Mouse (Mus musculus) limb, embryonic 10.5 days (tissue): ENCODE results near the gene Rsph6a. TPM values are rescaled to one million over a fixed set of nuclear protein-coding genes. Genes with fewer than 3 reads are reported as not detected.
A peak's percentile ranks its signal among the peaks of the same experiment; 100 is the strongest.

Experiments
- DNase-seq: peaks from one replicate; pipeline ENCODE4 v3.0.0-alpha.2; 2017; ENCODE audit warnings: low spot score
- H3K27ac ChIP-seq: fragments of 300-500 bp; sonication (generic); 2 replicates; pipeline ENCODE4 v1.5.1; 2016; ENCODE audit warnings: mild to moderate bottlenecking
- H3K27me3 ChIP-seq: fragments of 300-500 bp; sonication (generic); 2 replicates; pipeline ENCODE4 v1.6.1; 2016; ENCODE audit warnings: low read depth, mild to moderate bottlenecking; ENCODE audit not compliant: poor library complexity, severe bottlenecking
- H3K36me3 ChIP-seq: fragments of 300-500 bp; sonication (generic); 2 replicates; pipeline ENCODE4 v1.6.1; 2016; ENCODE audit warnings: mild to moderate bottlenecking, moderate library complexity
- H3K4me1 ChIP-seq: fragments of 300-500 bp; sonication (generic); 2 replicates; pipeline ENCODE4 v1.6.1; 2016
- H3K4me3 ChIP-seq: fragments of 300-500 bp; sonication (generic); 2 replicates; pipeline ENCODE4 v1.5.1; 2016; ENCODE audit warnings: mild to moderate bottlenecking, moderate library complexity
- H3K9me3 ChIP-seq: fragments of 300-500 bp; sonication (generic); replicated peaks from 2 replicates; pipeline ENCODE4 v1.6.1; 2016; ENCODE audit warnings: mild to moderate bottlenecking
- WGBS: fragments of 180-500 bp; shearing (Covaris S2); methylation state at CpG from one replicate; pipeline ENCODE4 v1.1.7; 2016; 5-methylcytosine and 5-hydroxymethylcytosine counted together
- polyA plus RNA-seq: library from polyadenylated mRNA; unstranded; fragments of >200 nt; fragmentation: Nextera tagmentation; extraction: Ambion mirVana; gene quantifications from 2 replicates; pipeline ENCODE4 v1.2.1, GENCODE M21; 2016

Gene Rsph6a
- not detected in 2 replicates for polyA plus RNA-seq

DNA sequence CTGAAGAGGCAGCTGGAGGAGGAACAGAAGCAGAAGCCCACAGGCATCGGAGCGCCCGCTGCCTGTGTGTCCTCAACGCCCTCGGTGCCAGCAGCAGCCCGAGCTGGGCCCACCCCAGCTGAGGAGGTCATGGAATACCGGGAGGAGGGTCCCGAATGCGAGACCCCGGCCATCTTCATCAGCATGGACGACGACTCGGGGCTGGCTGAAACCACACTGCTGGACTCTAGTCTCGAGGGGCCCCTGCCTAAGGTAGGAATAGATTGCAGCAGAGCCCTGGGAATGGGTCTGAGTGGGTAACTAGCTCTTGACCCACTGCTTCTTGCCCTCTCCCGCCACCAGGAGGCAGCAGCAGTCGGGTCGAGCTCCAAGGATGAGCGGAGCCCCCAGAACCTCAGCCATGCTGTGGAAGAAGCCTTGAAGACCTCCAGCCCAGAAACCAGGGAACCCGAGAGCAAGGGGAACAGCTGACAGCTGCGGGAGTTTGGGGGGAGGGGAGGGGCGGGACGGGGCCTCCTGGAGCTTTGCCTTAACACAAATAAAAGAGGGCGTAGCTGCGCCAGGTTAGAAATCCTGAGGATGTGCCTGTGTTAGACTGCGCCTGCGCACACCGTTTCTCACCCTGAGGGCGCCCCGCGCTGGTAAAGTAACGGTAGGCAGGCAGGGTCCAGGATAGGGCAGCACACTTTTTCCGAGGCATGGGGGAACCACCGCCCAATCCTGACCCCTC lies at the start of gene Rsph6a:
Gene Rsph6a, plus strand, starts transcription at position 644 of the 730 bp plus-strand sequence.
- Histone ChIP-seq H3K27ac (0 out of 2 replicates have a peak within 1 kb of the TSS, but pooled peaks have one; percentile 27), H3K9me3 (no peaks in the 10 kb centered on the region), H3K4me3 (peak within 1 kb of the TSS; percentile 37), H3K36me3 (peaks cover 72% of the 10 kb centered on the region), H3K27me3 (no peaks in the 10 kb centered on the region), H3K4me1 (peaks cover 11% of the 10 kb centered on the region)
- 26% methylated on average over 33 of the region's 33 CpGs for WGBS
- DNase-seq = peak; percentile 82

DNA sequence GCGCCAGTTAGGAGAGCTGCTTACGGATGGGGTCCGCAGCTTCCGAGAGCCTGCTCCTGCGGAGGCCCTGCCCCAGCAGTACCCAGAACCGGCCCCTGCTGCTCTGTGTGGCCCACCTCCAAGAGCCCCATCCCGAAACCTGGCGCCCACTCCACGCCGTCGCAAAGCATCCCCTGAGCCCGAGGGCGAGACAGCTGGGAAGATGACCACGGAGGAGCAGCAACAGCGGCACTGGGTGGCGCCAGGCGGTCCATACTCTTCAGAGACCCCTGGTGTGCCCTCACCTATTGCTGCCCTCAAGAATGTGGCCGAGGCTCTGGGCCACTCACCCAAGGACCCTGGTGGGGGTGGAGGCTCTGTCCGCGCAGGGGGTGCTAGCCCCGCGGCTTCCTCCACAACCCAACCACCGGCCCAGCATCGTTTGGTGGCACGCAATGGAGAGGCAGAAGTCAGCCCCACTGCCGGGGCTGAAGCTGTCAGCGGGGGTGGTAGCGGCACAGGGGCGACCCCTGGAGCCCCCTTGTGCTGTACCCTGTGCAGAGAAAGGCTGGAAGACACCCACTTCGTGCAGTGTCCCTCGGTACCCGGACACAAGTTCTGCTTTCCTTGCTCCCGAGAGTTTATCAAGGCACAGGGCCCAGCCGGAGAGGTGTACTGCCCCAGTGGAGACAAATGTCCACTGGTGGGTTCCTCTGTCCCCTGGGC lies 48.9 kb upstream of the Rsph6a start:
- Histone ChIP-seq H3K4me3 (peak overlapping the region; percentile 94), H3K27me3 (no peaks in the 10 kb centered on the region), H3K9me3 (no peaks in the 10 kb centered on the region), H3K27ac (no peak overlapping the region), H3K4me1 (peaks cover 69% of the 10 kb centered on the region), H3K36me3 (peaks cover 34% of the 10 kb centered on the region)
- WGBS = 83% methylated on average over 34 of the region's 34 CpGs
- DNase-seq = peak; percentile 31

DNA sequence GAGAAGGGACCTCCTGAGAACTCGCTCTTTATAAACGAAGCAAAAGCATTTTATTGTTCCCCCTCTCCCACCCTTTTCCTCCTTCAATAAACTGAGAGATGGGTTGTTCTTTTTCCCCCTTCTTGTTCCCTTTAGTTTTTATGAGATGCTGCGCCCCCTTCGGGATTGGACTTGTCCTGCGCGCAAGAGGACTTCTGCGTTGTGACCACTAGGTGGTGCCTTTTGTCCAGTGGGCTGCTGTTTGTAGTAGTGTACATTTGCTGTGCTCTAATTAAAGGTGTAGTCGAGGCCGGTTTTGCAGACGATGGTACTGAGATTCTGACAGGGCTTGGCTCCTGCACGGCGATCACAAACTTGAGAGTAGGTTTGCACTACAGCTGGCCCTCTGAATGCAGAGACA lies 48.0 kb upstream of the Rsph6a start:
- H3K4me1 ChIP-seq = peaks cover 60% of the 10 kb centered on the region
- 11% methylated on average over 12 of the region's 12 CpGs for WGBS

DNA sequence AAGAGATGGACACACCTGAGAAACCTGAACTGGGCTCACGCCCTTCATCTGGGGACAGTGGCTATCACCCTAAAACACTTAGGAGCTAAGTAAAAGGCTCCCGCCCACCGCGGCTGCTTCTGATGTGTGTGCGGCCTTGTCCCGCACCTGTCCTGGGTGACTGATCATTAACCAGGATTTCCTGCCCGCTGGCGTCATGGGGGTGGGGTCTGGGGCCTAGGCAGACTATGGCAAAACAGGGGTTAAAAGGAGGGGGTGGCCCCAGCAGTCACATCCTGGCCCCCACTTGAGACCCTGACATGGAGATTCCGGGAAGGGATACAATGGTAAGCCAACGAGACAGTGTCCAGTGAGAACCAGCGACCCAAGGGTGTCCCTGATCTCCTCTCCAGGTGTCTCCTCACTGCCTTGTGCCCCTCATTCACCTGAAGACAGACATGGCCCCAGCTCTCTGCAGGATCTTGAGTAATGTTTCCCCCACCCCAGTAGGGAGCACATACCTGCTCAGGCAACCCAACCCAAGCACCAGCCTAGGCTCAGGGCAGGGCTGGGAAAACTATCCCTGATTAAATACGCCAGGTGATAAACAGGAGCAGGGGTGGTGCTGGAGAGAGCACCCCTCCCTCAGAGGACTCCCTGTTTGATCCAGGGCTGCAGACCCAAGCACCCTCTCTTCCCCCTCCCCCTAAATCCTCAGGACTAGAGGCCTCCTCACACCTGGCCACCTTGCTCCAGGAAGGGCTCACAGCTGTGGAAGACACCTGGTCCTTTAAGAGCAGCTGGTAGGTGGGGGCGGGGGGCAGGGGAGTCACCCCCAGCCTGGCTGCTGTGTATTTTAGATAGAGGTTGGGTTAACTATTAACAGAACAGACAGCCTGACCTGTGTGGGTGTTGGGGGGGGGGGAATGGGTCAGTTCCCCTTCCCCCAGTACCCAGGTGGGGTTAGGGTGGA lies 47.2 kb upstream of the Rsph6a start:
- WGBS = 79% methylated on average over 13 of the region's 13 CpGs
- H3K9me3 ChIP-seq = no peaks in the 10 kb centered on the region
- 0 out of 2 replicates have a peak overlapping the region, but pooled peaks have one; percentile 14 for H3K27ac ChIP-seq
- H3K27me3 ChIP-seq = no peaks in the 10 kb centered on the region
- DNase-seq = peak; percentile 29
- peaks cover 60% of the 10 kb centered on the region for H3K4me1 ChIP-seq
- H3K4me3 ChIP-seq = peak overlapping the region; percentile 94; the same call in 1 of the 2 replicates
- peaks cover 34% of the 10 kb centered on the region for H3K36me3 ChIP-seq

More for the DNA sequence above, 48.0 kb upstream of the Rsph6a start:
- DNase-seq = peak; percentile 80
- peaks cover 34% of the 10 kb centered on the region for H3K36me3 ChIP-seq
- H3K4me3 ChIP-seq = peak overlapping the region; percentile 94
- H3K27me3 ChIP-seq = no peaks in the 10 kb centered on the region
- no peak overlapping the region for H3K27ac ChIP-seq
- no peaks in the 10 kb centered on the region for H3K9me3 ChIP-seq

DNA sequence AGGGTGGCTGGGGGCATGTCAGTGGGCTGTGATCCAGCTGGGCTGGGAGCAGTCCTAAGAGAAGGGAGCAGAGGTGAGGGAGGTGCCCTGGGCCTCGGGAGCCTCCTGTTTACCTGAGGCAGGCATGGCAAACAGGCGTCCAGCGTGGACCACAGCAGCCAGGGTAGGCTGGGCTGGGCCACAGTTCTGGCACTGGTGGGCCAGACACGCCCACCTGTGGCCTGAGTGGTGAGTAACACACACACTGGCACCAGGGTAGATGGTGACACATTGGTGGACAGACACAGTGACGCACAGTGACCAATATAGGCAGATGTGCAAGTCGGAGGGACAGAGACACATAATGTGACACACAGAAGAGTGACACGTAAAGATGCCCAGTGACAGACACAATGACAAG lies 43.9 kb upstream of the Rsph6a start:
- Histone ChIP-seq H3K4me3 (no peak overlapping the region), H3K9me3 (no peaks in the 10 kb centered on the region), H3K36me3 (peaks cover 26% of the 10 kb centered on the region), H3K27ac (no peak overlapping the region), H3K27me3 (no peaks in the 10 kb centered on the region), H3K4me1 (peaks cover 48% of the 10 kb centered on the region)
- DNase-seq = peak; percentile 28
- whole genome bisulfite sequencing = 87% methylated on average over 7 of the region's 7 CpGs

DNA sequence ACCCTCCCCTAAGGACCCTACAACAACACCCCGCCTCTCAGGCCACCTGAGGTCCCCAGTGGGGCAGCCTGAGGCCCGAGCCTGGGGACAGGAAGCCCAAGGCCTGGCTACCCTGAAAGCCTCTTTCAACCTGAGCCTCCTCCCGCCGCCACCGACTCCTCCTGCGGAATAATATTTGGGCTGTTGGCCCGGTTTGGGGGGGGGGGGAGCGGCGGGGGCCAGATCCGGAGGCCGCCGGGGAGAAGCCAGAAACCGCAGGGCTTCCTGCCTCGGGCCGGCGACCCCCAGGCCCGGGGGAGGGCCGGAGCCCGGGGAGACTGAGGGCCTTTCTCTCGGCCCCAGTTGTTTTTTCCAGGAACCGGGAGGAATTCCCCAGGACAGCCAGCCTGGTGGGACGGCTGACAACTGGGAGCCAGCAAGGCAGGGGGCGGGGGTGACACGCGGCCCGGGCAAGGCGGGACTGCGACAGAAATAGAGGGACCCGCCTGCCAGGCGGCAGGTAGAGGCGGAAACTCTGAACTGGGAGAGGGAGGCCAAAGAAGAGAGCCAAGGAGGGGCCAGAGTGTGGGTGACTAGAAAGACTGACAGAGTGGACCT lies 42.4 kb upstream of the Rsph6a start:
- Histone ChIP-seq H3K27ac (peak overlapping the region; percentile 84), H3K9me3 (no peaks in the 10 kb centered on the region), H3K36me3 (peaks cover 10% of the 10 kb centered on the region), H3K27me3 (no peaks in the 10 kb centered on the region), H3K4me1 (peaks cover 33% of the 10 kb centered on the region), H3K4me3 (peak overlapping the region; percentile 54)
- peak; percentile 64 for DNase-seq
- WGBS = 3% methylated on average over 31 of the region's 31 CpGs

DNA sequence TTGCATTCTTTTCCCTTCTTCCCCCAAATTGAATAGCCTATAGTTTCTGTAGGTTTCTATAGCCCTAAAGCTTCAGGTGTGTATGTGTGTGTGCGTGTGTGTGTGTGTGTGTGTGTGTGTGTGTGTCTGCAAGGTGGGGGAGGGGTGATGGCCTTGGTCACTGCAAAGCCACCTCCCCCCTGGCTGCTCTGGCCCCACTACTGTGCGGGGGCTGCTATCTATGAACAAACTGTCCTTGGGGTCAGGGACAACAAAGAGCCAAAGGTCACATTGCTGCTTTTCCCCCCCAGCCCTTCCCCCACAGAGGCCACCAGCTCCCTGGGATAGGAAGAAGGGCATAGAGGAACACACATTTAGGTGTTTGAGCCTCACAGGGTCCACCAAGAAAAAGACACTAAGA lies 41.6 kb upstream of the Rsph6a start:
- peak overlapping the region; percentile 3; the same call in 1 of the 2 replicates for H3K27ac ChIP-seq
- peaks cover 3% of the 10 kb centered on the region; the same call in 1 of the 2 replicates for H3K36me3 ChIP-seq

DNA sequence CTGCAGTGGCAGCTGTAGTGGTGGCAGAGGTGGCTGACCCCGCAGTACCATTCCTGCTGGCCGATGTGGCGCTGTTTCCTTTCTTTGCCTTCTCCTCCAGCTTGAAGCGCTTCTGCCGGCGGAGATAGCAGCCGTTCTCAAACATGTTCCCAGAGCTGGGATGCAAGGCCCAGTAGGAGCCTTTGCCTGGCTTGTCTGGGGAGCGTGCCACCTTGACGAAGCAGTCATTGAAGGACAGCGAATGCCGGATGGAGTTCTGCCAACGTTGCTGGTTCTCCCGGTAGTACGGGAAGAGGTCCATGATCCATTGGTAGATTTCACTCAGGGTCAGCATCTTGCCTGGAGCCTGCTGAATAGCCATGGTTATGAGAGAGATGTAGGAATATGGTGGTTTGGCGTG lies 40.0 kb upstream of the Rsph6a start:
- no peak for DNase-seq
- 62% methylated on average over 15 of the region's 15 CpGs for WGBS
- Histone ChIP-seq H3K27me3 (0 out of 2 replicates have a peak, but pooled peaks cover 2% of the 10 kb centered on the region), H3K4me3 (no peak overlapping the region), H3K4me1 (peaks cover 23% of the 10 kb centered on the region), H3K27ac (no peak overlapping the region), H3K36me3 (no peaks in the 10 kb centered on the region), H3K9me3 (no peaks in the 10 kb centered on the region)

More for the DNA sequence above, 41.6 kb upstream of the Rsph6a start:
- Histone ChIP-seq H3K4me3 (peak overlapping the region; percentile 54; the same call in 1 of the 2 replicates), H3K4me1 (peaks cover 25% of the 10 kb centered on the region), H3K9me3 (no peaks in the 10 kb centered on the region), H3K27me3 (no peaks in the 10 kb centered on the region)
- WGBS = 37% methylated on average over 2 of the region's 2 CpGs
- DNase-seq = no peak

DNA sequence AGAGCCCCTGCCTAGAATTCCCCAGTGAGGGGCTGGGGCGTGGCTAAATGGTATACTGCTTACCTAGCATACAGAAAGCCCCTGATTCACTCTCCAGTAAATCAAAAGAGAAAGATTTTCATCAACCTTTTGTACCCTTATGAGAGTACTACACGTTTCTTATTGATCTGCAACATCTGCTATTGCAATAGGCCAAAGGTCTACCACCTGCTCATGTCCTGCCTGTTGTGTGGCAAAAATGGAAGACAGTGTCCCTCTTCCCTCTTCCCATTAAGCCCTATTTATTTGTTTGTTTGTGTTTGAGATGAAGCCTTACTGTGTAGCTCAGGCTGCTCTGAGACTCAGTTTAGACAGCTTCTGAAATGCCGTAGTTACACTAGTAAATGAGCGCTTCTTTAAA lies 38.4 kb upstream of the Rsph6a start:
- H3K27ac ChIP-seq = no peak overlapping the region
- H3K27me3 ChIP-seq = peaks cover 18% of the 10 kb centered on the region
- H3K4me3 ChIP-seq = no peak overlapping the region
- H3K36me3 ChIP-seq = no peaks in the 10 kb centered on the region
- 93% methylated on average over 4 of the region's 4 CpGs for WGBS
- DNase-seq = no peak
- H3K9me3 ChIP-seq = no peaks in the 10 kb centered on the region
- H3K4me1 ChIP-seq = peaks cover 27% of the 10 kb centered on the region

DNA sequence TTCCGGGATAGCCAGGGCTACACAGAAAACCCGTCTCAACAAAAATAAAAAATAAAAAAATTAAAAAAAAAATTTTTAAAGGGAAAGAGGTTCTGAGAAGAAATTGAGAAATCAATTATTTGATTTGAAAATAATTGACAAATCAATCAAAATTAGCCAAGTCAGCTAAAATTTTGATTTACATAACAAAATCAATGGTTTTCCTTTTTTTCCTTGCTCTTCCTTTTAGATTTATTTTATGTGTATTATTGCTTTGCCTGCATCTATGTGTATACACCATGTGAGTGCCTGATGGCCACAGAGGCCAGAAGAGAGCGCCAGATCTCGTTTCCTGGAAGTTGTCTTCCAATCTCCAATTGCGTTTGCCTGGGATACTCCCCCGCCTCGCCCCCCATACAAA lies 36.6 kb upstream of the Rsph6a start:
- Histone ChIP-seq H3K4me1 (peaks cover 12% of the 10 kb centered on the region), H3K27me3 (peaks cover 36% of the 10 kb centered on the region), H3K4me3 (no peak overlapping the region), H3K36me3 (no peaks in the 10 kb centered on the region), H3K27ac (no peak overlapping the region), H3K9me3 (no peaks in the 10 kb centered on the region; the same call in 1 of the 2 replicates)
- no peak for DNase-seq
- WGBS = 88% methylated on average over 7 of the region's 7 CpGs

DNA sequence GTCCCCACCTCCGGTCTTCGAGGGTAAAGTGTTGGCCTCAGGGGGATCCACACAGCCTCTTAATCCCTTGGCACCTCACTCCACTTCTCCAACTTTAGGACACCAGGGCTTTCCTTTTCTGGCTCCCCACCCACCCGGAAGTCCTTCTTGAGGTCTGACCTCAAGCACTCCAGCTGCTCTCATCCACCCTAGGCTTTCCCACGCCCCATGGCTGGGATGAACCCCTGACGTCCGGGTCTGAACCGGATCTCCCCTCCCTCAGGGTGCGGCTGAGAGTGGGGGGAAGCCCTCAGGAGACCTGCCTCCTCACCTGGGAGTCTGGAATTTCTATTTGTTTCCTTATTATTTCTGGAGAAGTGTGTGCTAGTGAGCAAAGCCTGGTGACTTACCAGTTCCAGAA lies 33.4 kb upstream of the Rsph6a start:
- no peak for DNase-seq
- peaks cover 26% of the 10 kb centered on the region for H3K4me1 ChIP-seq
- H3K9me3 ChIP-seq = no peaks in the 10 kb centered on the region; the same call in 1 of the 2 replicates
- no peak overlapping the region for H3K27ac ChIP-seq
- H3K36me3 ChIP-seq = no peaks in the 10 kb centered on the region
- H3K27me3 ChIP-seq = peaks cover 47% of the 10 kb centered on the region
- H3K4me3 ChIP-seq = no peak overlapping the region
- 23% methylated on average over 8 of the region's 8 CpGs for WGBS
